Mouse (Mus musculus) spleen, postnatal 36 days (tissue): ENCODE measurements around the gene Slc5a11.
A peak's percentile ranks its signal among the peaks of the same experiment; 100 is the strongest.

Experiments
- DNase-seq, 2 experiments: peaks; one replicate each; pipeline ENCODE4 v3.0.0; 2022; ENCODE audit warnings: low spot score in 2 of 2, mixed read lengths in 1 of 2

Gene Slc5a11

GRCm38 (mm10) chr7:123214365-123215075, at the start of gene Slc5a11:
Slc5a11 (plus strand) TSS chr7:123214780.
- DNase-seq: no peak

GRCm38 (mm10) chr7:123167436-123167835, 47.1 kb upstream of the Slc5a11 start:
- no peak for DNase-seq

- DNase-seq: no peak
Observed at GRCm38 (mm10) chr7:123169618-123170017, 45.0 kb upstream of the Slc5a11 start.

- DNase-seq: no peak
Observed at GRCm38 (mm10) chr7:123172101-123172500, 42.5 kb upstream of the Slc5a11 start.

- no peak for DNase-seq
Observed at GRCm38 (mm10) chr7:123177215-123177614, 37.4 kb upstream of the Slc5a11 start.

- no peak for DNase-seq
Observed at GRCm38 (mm10) chr7:123181787-123182701, 32.5 kb upstream of the Slc5a11 start.

- DNase-seq: no peak
Observed at GRCm38 (mm10) chr7:123184891-123185290, 29.7 kb upstream of the Slc5a11 start.

- no peak for DNase-seq
Observed at GRCm38 (mm10) chr7:123186463-123186862, 28.1 kb upstream of the Slc5a11 start.

- no peak for DNase-seq
Observed at GRCm38 (mm10) chr7:123187246-123187645, 27.3 kb upstream of the Slc5a11 start.

- DNase-seq: no peak
Observed at GRCm38 (mm10) chr7:123188462-123188861, 26.1 kb upstream of the Slc5a11 start.

GRCm38 (mm10) chr7:123189762-123190161, 24.8 kb upstream of the Slc5a11 start:
- no peak for DNase-seq

GRCm38 (mm10) chr7:123191731-123192130, 22.8 kb upstream of the Slc5a11 start:
- DNase-seq: no peak

- DNase-seq: no peak
Observed at GRCm38 (mm10) chr7:123193201-123193600, 21.4 kb upstream of the Slc5a11 start.

- no peak for DNase-seq
Observed at GRCm38 (mm10) chr7:123194696-123195095, 19.9 kb upstream of the Slc5a11 start.

- no peak for DNase-seq
Observed at GRCm38 (mm10) chr7:123196432-123196831, 18.1 kb upstream of the Slc5a11 start.

- DNase-seq: no peak
Observed at GRCm38 (mm10) chr7:123198695-123199094, 15.9 kb upstream of the Slc5a11 start.

GRCm38 (mm10) chr7:123199151-123199550, 15.4 kb upstream of the Slc5a11 start:
- DNase-seq: no peak

- DNase-seq: no peak
Observed at GRCm38 (mm10) chr7:123199656-123200206, 14.8 kb upstream of the Slc5a11 start.

- DNase-seq: no peak
Observed at GRCm38 (mm10) chr7:123200722-123201121, 13.9 kb upstream of the Slc5a11 start.

GRCm38 (mm10) chr7:123205261-123205660, 9.3 kb upstream of the Slc5a11 start:
- peak; percentile 11 to 19 for DNase-seq

GRCm38 (mm10) chr7:123207561-123207960, 7.0 kb upstream of the Slc5a11 start:
- no peak for DNase-seq

GRCm38 (mm10) chr7:123209864-123210263, 4.7 kb upstream of the Slc5a11 start:
- no peak for DNase-seq
